Mouse (Mus musculus): ENCODE measurements at regions not wholly inside any gene's neighbourhood (a gene's known extent, or its start where the extent isn't known, plus 50 kb on each side); places are given as distances from the start of the nearest gene placed in this dataset.

DNA sequence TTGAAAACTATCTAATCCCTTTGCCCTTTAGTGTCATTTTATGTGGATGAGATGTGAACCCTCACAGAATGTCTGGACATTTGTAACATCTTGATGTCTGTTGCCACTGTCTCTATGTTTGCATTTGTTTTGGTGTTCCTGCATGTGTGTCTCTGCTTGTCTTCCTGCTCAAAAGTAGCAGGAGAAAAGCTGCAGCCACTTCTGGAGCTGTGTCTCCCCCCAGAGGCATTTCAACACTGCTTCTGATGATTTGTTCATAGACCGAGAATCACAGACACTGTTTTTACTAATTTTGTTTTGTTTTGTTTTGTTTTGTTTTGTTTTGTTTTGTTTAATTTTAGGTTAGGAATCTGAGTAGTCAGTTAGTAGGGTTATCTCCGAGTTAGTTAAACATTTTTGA lies 883.8 kb downstream of the Gbe1 start:
- H3K4me3 ChIP-seq (replicated peaks; ENCODE audit: low read length): no peak overlapping the region
- WGBS: 77% methylated on average over 2 of the region's 2 CpGs
- H3K4me2 ChIP-seq (replicated peaks): no peak overlapping the region
- H3K9me3 ChIP-seq (ENCODE audit: control insufficient read depth, low read length): no peaks in the 10 kb centered on the region
- H3K27me3 ChIP-seq (ENCODE audit: control insufficient read depth, insufficient read depth, low read length): no peaks in the 10 kb centered on the region
- no peaks in the 10 kb centered on the region for H3K36me3 ChIP-seq (replicated peaks; ENCODE audit: control insufficient read depth, insufficient read depth)
- no peak overlapping the region for H3K27ac ChIP-seq
- ATAC-seq (ENCODE audit: low FRiP score) (no peak), DNase-seq (ENCODE audit: low spot score) (peak; percentile 36)
- H3K4me1 ChIP-seq (replicated peaks; ENCODE audit: control insufficient read depth, insufficient read depth, low read length): no peaks in the 10 kb centered on the region
- H3K9ac ChIP-seq: no peak overlapping the region

DNA sequence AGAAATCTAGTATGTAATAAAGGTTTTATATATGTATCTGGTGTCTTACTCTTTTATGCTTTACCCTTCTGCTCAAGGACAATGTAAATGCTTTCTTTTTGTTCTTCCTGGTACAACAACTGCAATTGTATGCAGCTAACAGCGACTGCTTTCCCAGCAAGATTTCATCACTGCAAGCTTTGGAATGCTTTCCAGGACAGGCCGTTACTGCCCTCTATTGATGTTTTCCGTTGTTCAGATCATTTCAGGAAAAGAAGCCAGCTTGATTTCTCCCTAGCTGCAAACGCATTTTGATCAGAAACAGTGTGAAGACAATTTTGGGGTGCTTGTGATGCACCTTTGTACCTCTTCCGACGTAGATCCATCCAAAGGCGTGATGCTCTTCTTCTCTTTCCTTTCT lies 895.1 kb downstream of the Gbe1 start:
- Histone ChIP-seq H3K27ac (no peak overlapping the region), H3K9ac (no peak overlapping the region), H3K4me3 (replicated peaks; ENCODE audit: low read length) (no peak overlapping the region), H3K36me3 (replicated peaks; ENCODE audit: control insufficient read depth, insufficient read depth) (no peaks in the 10 kb centered on the region), H3K9me3 (ENCODE audit: control insufficient read depth, low read length) (no peaks in the 10 kb centered on the region), H3K27me3 (ENCODE audit: control insufficient read depth, insufficient read depth, low read length) (no peaks in the 10 kb centered on the region), H3K4me1 (replicated peaks; ENCODE audit: control insufficient read depth, insufficient read depth, low read length) (no peaks in the 10 kb centered on the region), H3K4me2 (replicated peaks) (no peak overlapping the region)
- ATAC-seq (ENCODE audit: low FRiP score): no peak; the same call in 1 of the 2 replicates
- DNase-seq (ENCODE audit: low spot score): peak; percentile 75
- WGBS: 54% methylated on average over 7 of the region's 7 CpGs

DNA sequence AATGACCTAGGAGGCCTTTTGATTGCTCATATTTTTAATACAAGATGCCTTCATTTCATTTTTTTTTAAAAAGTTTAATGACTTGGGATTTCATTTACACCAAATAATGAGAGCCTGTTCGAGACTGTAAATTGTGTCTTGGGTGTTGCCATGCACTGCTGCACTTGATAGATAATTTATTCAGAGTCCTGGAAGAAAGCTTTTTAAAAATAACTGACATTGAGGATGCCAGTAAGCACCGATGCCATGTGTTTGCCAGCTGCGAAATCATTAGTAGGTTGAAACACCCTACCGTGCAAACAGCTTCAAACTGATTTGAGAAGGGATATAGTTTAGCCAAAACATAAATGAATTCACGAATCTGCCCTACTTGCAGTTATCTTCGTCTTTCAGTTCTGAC lies 910.7 kb downstream of the Gbe1 start:
- Histone ChIP-seq H3K4me2 (replicated peaks) (no peak overlapping the region), H3K27me3 (ENCODE audit: control insufficient read depth, insufficient read depth, low read length) (no peaks in the 10 kb centered on the region), H3K9me3 (ENCODE audit: control insufficient read depth, low read length) (no peaks in the 10 kb centered on the region), H3K4me1 (replicated peaks; ENCODE audit: control insufficient read depth, insufficient read depth, low read length) (0 out of 2 replicates have a peak, but pooled peaks cover 9% of the 10 kb centered on the region), H3K4me3 (replicated peaks; ENCODE audit: low read length) (no peak overlapping the region), H3K36me3 (replicated peaks; ENCODE audit: control insufficient read depth, insufficient read depth) (no peaks in the 10 kb centered on the region), H3K9ac (no peak overlapping the region), H3K27ac (no peak overlapping the region)
- DNase-seq (ENCODE audit: low spot score) (no peak), ATAC-seq (ENCODE audit: low FRiP score) (no peak)
- 40% methylated on average over 6 of the region's 6 CpGs for WGBS

DNA sequence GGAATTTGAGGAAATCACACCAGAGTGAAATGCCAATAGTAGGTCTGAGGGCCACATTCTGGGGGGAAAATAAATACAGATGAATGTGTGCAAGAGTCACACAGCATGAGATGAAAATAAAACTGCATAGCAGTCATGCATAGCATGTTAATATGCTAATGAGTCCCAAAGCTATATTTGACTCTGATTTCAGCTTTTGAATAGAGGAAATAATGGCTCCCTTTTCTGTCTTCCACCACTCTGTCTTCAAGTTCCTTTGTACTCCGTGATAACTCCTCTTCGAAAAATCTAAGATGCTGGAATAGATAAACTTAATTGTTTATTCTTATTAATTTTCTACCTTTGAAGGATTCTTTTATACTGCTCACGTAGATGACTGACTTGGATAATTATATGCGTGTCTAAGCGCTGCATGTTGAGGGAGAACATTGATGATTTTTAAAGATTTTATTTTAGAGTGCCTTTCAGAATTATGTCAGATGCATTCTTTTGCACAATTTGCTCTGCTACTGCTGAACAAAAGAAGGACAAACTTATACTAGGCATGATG lies 916.4 kb downstream of the Gbe1 start:
- DNase-seq (ENCODE audit: low spot score): no peak
- H3K4me3 ChIP-seq (replicated peaks; ENCODE audit: low read length): no peak overlapping the region
- no peaks in the 10 kb centered on the region; the same call in 1 of the 2 replicates for H3K4me1 ChIP-seq (replicated peaks; ENCODE audit: control insufficient read depth, insufficient read depth, low read length)
- H3K36me3 ChIP-seq (replicated peaks; ENCODE audit: control insufficient read depth, insufficient read depth): no peaks in the 10 kb centered on the region
- H3K9ac ChIP-seq: no peak overlapping the region
- no peaks in the 10 kb centered on the region for H3K27me3 ChIP-seq (ENCODE audit: control insufficient read depth, insufficient read depth, low read length)
- no peaks in the 10 kb centered on the region for H3K9me3 ChIP-seq (ENCODE audit: control insufficient read depth, low read length)
- H3K4me2 ChIP-seq (replicated peaks): no peak overlapping the region
- ATAC-seq (ENCODE audit: low FRiP score): no peak
- WGBS: 66% methylated on average over 5 of the region's 5 CpGs
- peak overlapping the region; percentile 9; the same call in 1 of the 2 replicates for H3K27ac ChIP-seq

DNA sequence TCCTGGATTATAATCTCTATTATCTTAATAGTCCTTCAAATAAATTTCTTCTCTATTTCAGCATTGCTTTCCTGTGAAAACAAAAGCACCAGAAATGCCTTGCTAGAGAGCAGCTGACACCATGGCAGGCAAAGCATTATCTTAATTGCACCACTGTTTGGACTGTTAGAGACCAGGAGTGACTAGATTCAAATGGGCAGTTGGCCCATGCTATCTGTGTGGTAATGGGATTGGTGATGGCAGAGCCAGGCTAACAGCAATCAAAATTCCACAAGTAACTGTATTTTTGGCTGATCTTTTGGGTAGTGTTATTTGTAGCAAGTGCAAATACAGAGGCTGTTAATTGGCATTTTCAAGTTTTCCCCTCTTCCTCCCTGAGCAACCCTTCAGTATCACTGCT lies 929.3 kb downstream of the Gbe1 start:
- no peak overlapping the region for H3K4me2 ChIP-seq (replicated peaks)
- DNase-seq (ENCODE audit: low spot score) (no peak), ATAC-seq (ENCODE audit: low FRiP score) (no peak)
- H3K9ac ChIP-seq: no peak overlapping the region
- no peaks in the 10 kb centered on the region for H3K9me3 ChIP-seq (ENCODE audit: control insufficient read depth, low read length)
- no peaks in the 10 kb centered on the region for H3K36me3 ChIP-seq (replicated peaks; ENCODE audit: control insufficient read depth, insufficient read depth)
- no peak overlapping the region for H3K4me3 ChIP-seq (replicated peaks; ENCODE audit: low read length)
- H3K4me1 ChIP-seq (replicated peaks; ENCODE audit: control insufficient read depth, insufficient read depth, low read length): no peaks in the 10 kb centered on the region; the same call in 1 of the 2 replicates
- H3K27me3 ChIP-seq (ENCODE audit: control insufficient read depth, insufficient read depth, low read length): no peaks in the 10 kb centered on the region
- no peak overlapping the region for H3K27ac ChIP-seq

DNA sequence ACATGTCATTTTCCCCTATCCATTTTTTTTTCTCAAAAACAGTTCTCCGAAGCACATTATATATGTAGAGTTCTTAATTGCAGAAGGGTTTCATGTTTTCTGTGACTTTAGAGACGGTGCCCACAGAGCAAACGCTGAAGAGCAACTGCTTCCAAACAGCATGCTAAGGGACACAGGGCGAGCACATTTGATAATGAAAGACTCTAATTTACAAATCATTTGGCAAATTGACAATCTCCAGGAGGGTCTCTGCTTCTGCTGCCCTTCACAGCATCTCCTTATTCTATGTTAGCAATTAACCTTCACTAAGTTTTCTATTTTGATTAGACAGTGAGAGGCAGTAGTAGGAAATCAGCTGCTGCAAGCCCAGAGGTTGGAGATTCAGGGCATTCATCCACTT lies 929.7 kb downstream of the Gbe1 start:
- Histone ChIP-seq H3K4me2 (replicated peaks) (no peak overlapping the region), H3K27me3 (ENCODE audit: control insufficient read depth, insufficient read depth, low read length) (no peaks in the 10 kb centered on the region), H3K36me3 (replicated peaks; ENCODE audit: control insufficient read depth, insufficient read depth) (no peaks in the 10 kb centered on the region), H3K9me3 (ENCODE audit: control insufficient read depth, low read length) (no peaks in the 10 kb centered on the region), H3K4me1 (replicated peaks; ENCODE audit: control insufficient read depth, insufficient read depth, low read length) (no peaks in the 10 kb centered on the region; the same call in 1 of the 2 replicates), H3K4me3 (replicated peaks; ENCODE audit: low read length) (no peak overlapping the region), H3K27ac (no peak overlapping the region), H3K9ac (no peak overlapping the region)
- ATAC-seq (ENCODE audit: low FRiP score) (no peak), DNase-seq (ENCODE audit: low spot score) (no peak)
- WGBS: 66% methylated on average over 4 of the region's 4 CpGs

DNA sequence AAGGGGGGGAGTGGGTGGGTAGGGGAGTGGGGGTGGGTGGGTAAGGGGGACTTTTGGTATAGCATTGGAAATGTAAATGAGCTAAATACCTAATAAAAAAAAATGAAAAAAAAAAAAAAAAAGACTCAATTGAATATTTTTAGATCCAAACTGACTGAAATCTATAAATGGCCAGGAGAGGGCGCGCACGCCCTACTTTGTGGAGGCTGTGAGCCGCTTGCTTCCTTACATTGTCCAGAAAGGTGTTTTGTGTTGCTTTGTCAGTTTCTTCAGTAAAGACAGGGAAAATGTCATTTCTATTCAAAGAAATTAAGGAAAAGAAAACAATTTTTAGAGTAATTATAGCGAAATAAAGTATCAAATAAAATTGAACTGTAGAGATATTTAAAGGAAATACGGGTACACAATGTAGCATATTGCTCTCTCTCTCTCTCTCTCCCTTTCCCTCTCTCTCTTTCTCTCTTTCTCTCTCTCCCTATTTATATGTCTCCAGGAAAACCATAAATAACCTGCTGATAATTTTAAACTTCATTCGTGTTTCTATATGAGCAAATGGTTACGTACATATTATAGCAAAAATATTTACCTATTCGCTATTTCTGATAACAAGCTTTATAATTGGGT lies 933.9 kb downstream of the Gbe1 start:
- Histone ChIP-seq H3K9ac (no peak overlapping the region), H3K36me3 (replicated peaks; ENCODE audit: control insufficient read depth, insufficient read depth) (no peaks in the 10 kb centered on the region), H3K27ac (no peak overlapping the region), H3K4me3 (replicated peaks; ENCODE audit: low read length) (no peak overlapping the region), H3K4me1 (replicated peaks; ENCODE audit: control insufficient read depth, insufficient read depth, low read length) (no peaks in the 10 kb centered on the region; the same call in 1 of the 2 replicates), H3K27me3 (ENCODE audit: control insufficient read depth, insufficient read depth, low read length) (no peaks in the 10 kb centered on the region), H3K9me3 (ENCODE audit: control insufficient read depth, low read length) (no peaks in the 10 kb centered on the region), H3K4me2 (replicated peaks) (no peak overlapping the region)
- whole genome bisulfite sequencing: 37% methylated on average over 9 of the region's 9 CpGs
- ATAC-seq (ENCODE audit: low FRiP score) (no peak), DNase-seq (ENCODE audit: low spot score) (peak; percentile 96)

DNA sequence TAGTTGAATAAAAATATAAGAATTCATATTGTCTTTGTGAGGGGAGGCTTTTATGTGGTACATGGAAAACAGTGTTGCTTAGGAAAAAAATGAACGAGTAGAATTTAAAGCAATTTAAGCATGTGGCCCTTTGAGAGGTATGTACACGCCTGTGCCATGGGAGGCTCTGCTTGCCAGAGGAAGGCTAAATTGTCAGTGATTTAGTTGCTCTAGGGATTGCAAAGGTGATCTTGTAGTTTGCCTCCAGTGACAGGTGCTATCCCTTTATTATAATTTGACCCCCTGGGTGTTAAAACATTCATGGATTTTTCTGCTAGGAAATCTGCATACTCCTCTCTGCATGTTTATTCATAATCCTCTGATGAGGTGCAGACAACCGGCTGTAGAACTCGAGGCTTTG lies 942.0 kb downstream of the Gbe1 start:
- Histone ChIP-seq H3K4me1 (replicated peaks; ENCODE audit: control insufficient read depth, insufficient read depth, low read length) (no peaks in the 10 kb centered on the region), H3K4me3 (replicated peaks; ENCODE audit: low read length) (no peak overlapping the region), H3K27ac (no peak overlapping the region), H3K36me3 (replicated peaks; ENCODE audit: control insufficient read depth, insufficient read depth) (no peaks in the 10 kb centered on the region), H3K4me2 (replicated peaks) (no peak overlapping the region), H3K9me3 (ENCODE audit: control insufficient read depth, low read length) (no peaks in the 10 kb centered on the region), H3K9ac (no peak overlapping the region; the same call in 1 of the 2 replicates), H3K27me3 (ENCODE audit: control insufficient read depth, insufficient read depth, low read length) (no peaks in the 10 kb centered on the region)
- WGBS: 40% methylated on average over 4 of the region's 4 CpGs
- ATAC-seq (ENCODE audit: low FRiP score) (peak; percentile 55; the same call in 1 of the 2 replicates), DNase-seq (ENCODE audit: low spot score) (no peak)

DNA sequence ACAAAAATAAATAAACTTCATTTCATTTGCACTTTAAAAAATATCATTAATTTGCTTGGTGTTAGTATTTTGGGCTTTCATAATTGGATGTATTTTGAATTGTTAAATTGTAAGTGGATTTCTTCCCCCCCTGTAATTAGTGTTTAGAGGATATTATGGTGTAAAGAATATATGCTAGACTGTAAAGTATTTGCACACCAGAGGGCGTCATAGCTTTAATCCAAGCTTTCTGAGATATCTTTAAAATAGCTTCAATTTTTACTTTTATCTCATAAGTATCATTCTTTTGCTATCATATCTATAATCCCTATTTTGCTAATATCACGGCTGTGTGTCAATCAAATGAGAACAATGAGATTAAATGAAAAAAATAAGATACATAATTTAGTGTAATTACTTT lies 942.4 kb downstream of the Gbe1 start:
- no peak overlapping the region for H3K4me3 ChIP-seq (replicated peaks; ENCODE audit: low read length)
- no peaks in the 10 kb centered on the region for H3K27me3 ChIP-seq (ENCODE audit: control insufficient read depth, insufficient read depth, low read length)
- ATAC-seq (ENCODE audit: low FRiP score) (no peak), DNase-seq (ENCODE audit: low spot score) (peak; percentile 63)
- H3K9me3 ChIP-seq (ENCODE audit: control insufficient read depth, low read length): no peaks in the 10 kb centered on the region
- H3K4me2 ChIP-seq (replicated peaks): no peak overlapping the region
- no peaks in the 10 kb centered on the region for H3K4me1 ChIP-seq (replicated peaks; ENCODE audit: control insufficient read depth, insufficient read depth, low read length)
- 72% methylated on average over 2 of the region's 2 CpGs for WGBS
- no peak overlapping the region; the same call in 1 of the 2 replicates for H3K9ac ChIP-seq
- no peak overlapping the region for H3K27ac ChIP-seq
- H3K36me3 ChIP-seq (replicated peaks; ENCODE audit: control insufficient read depth, insufficient read depth): no peaks in the 10 kb centered on the region
